Mouse (Mus musculus) hindbrain, embryonic 14.5 days (tissue): ENCODE measurements around the gene Gm20498. TPM values are rescaled to one million over a fixed set of nuclear protein-coding genes. Genes with fewer than 3 reads are reported as not detected.

Experiments used
- ATAC-seq: fragments of 200-750 bp; cut with Nextera tagmentation; 2 replicates; pipeline ENCODE4 v1.8.0; 2017; ENCODE audit warnings: moderate number of reproducible peaks, mild to moderate bottlenecking, moderate TSS enrichment, moderate library complexity; ENCODE audit not compliant: low FRiP score
- DNase-seq: peaks from one replicate; pipeline ENCODE4 v3.0.0-alpha.2; 2015; ENCODE audit warnings: low spot score
- H3K27ac ChIP-seq: fragments of 300-500 bp; sonication (generic); 2 replicates; pipeline ENCODE4 v1.5.1; 2014; ENCODE audit warnings: mild to moderate bottlenecking, moderate library complexity
- H3K27me3 ChIP-seq: fragments of 300-500 bp; sonication (generic); 2 replicates; pipeline ENCODE4 v1.6.1; 2014; ENCODE audit warnings: mild to moderate bottlenecking, low read length, mixed read lengths; ENCODE audit not compliant: control insufficient read depth, insufficient read depth
- H3K36me3 ChIP-seq: fragments of 300-500 bp; sonication (generic); replicated peaks from 2 replicates; pipeline ENCODE4 v1.6.1; 2014; ENCODE audit not compliant: control insufficient read depth, insufficient read depth
- H3K4me1 ChIP-seq: fragments of 300-500 bp; sonication (generic); replicated peaks from 2 replicates; pipeline ENCODE4 v1.6.1; 2014; ENCODE audit warnings: antibody characterized with exemption, low read length, mixed read lengths; ENCODE audit not compliant: control insufficient read depth, insufficient read depth
- H3K4me2 ChIP-seq: fragments of 300-500 bp; sonication (generic); replicated peaks from 2 replicates; pipeline ENCODE4 v1.6.1; 2014; ENCODE audit warnings: mild to moderate bottlenecking, moderate library complexity
- H3K4me3 ChIP-seq: fragments of 300-500 bp; sonication (generic); replicated peaks from 2 replicates; pipeline ENCODE4 v1.5.1; 2014; ENCODE audit warnings: mild to moderate bottlenecking, low read length
- H3K9ac ChIP-seq: fragments of 300-500 bp; sonication (generic); 2 replicates; pipeline ENCODE4 v1.6.1; 2014
- H3K9me3 ChIP-seq: fragments of 300-500 bp; sonication (generic); 2 replicates; pipeline ENCODE4 v1.6.1; 2016; ENCODE audit warnings: low read length; ENCODE audit not compliant: control insufficient read depth
- WGBS: fragments of 180-500 bp; shearing (Covaris S2); extraction: QIAGEN DNeasy Blood & Tissue Kit; methylation state at CpG from one replicate; pipeline ENCODE4 v1.1.7; 2014; 5-methylcytosine and 5-hydroxymethylcytosine counted together
- polyA plus RNA-seq: library from polyadenylated mRNA; unstranded; fragments of >200 nt; fragmentation: Nextera tagmentation; extraction: Ambion mirVana; gene quantifications from 2 replicates; pipeline ENCODE4 v1.2.1, GENCODE M21; 2014

The Gm20498 gene
- polyA plus RNA-seq, 1 experiment from 2014 or later: 42.0 TPM

GRCm38 (mm10) chr12:81321021-81321420, 211.7 kb downstream of the Gm20498 start:
- no peak for ATAC-seq
- H3K9me3 ChIP-seq: no peaks in the 10 kb centered on the region
- H3K36me3 ChIP-seq: no peaks in the 10 kb centered on the region
- H3K27ac ChIP-seq: no peak overlapping the region
- no peak overlapping the region for H3K9ac ChIP-seq
- 60% methylated on average over 1 of the region's 1 CpGs for WGBS
- H3K4me2 ChIP-seq: no peak overlapping the region
- peaks cover 7% of the 10 kb centered on the region for H3K4me1 ChIP-seq
- no peak for DNase-seq
- no peaks in the 10 kb centered on the region for H3K27me3 ChIP-seq
- H3K4me3 ChIP-seq: no peak overlapping the region

- peaks cover 7% of the 10 kb centered on the region for H3K4me1 ChIP-seq
- ATAC-seq: no peak
- 0 out of 2 replicates have a peak, but pooled peaks cover 9% of the 10 kb centered on the region for H3K36me3 ChIP-seq
- no peaks in the 10 kb centered on the region for H3K9me3 ChIP-seq
- H3K4me3 ChIP-seq: no peak overlapping the region
- H3K4me2 ChIP-seq: no peak overlapping the region
- no peak overlapping the region for H3K9ac ChIP-seq
- 4% methylated on average over 2 of the region's 2 CpGs for WGBS
- no peaks in the 10 kb centered on the region for H3K27me3 ChIP-seq
- H3K27ac ChIP-seq: no peak overlapping the region
- DNase-seq: no peak
Measured at GRCm38 (mm10) chr12:81317811-81318210, 214.9 kb downstream of the Gm20498 start.

GRCm38 (mm10) chr12:81315953-81316352, 216.8 kb downstream of the Gm20498 start:
- H3K36me3 ChIP-seq: peaks cover 11% of the 10 kb centered on the region; the same call in 1 of the 2 replicates
- no peaks in the 10 kb centered on the region for H3K9me3 ChIP-seq
- ATAC-seq (no peak), DNase-seq (no peak)
- peaks cover 3% of the 10 kb centered on the region; the same call in 1 of the 2 replicates for H3K4me1 ChIP-seq
- WGBS: 90% methylated on average over 5 of the region's 5 CpGs
- no peaks in the 10 kb centered on the region for H3K27me3 ChIP-seq
- no peak overlapping the region for H3K4me3 ChIP-seq
- no peak overlapping the region for H3K27ac ChIP-seq
- no peak overlapping the region for H3K4me2 ChIP-seq
- H3K9ac ChIP-seq: no peak overlapping the region

Other genes with a start within 250 kb of the Gm20498 start
- 12.1 and 13.9 TPM in 2 replicates for gene Slc8a3, start 199.7 kb downstream of the Gm20498 start, polyA plus RNA-seq
- 0.37 and 0.58 TPM in 2 replicates for gene Gm4787, start 153.4 kb downstream of the Gm20498 start, polyA plus RNA-seq
- 0.27 and 0.41 TPM in 2 replicates for gene Adam4, start 111.0 kb downstream of the Gm20498 start, polyA plus RNA-seq
- gene Cox16, start 47.8 kb downstream of the Gm20498 start, polyA plus RNA-seq: 117 and 136 TPM in 2 replicates
- gene Synj2bp, start within 50 bp of the Gm20498 start, polyA plus RNA-seq: 32.0 and 37.6 TPM in 2 replicates
- gene Adam21, start 35.6 kb upstream of the Gm20498 start, polyA plus RNA-seq: 0.90 and 1.1 TPM in 2 replicates
- gene Med6, start 62.1 kb upstream of the Gm20498 start, polyA plus RNA-seq: 39.4 and 45.7 TPM in 2 replicates
- gene Ttc9, start 98.3 kb upstream of the Gm20498 start, polyA plus RNA-seq: 13.0 and 17.5 TPM in 2 replicates
- gene Map3k9, start 248.3 kb upstream of the Gm20498 start, polyA plus RNA-seq: 13.3 and 14.7 TPM in 2 replicates